Mouse (Mus musculus) cortical plate, adult 2 months (tissue): ENCODE measurements around the gene Zcchc2.

Experiments used
- CTCF ChIP-seq: fragments of 200-500 bp; IDR thresholded peaks from 2 replicates; pipeline ENCODE4 v1.5.1; 2011; ENCODE audit warnings: mild to moderate bottlenecking, control low read depth, low read length; ENCODE audit not compliant: insufficient read depth; ENCODE audit errors: extremely low read depth
- POLR2A ChIP-seq: fragments of 200-500 bp; IDR thresholded peaks from 2 replicates; pipeline ENCODE4 v1.6.1; 2011; ENCODE audit warnings: mild to moderate bottlenecking, low read length, control low read depth; ENCODE audit not compliant: insufficient read depth; ENCODE audit errors: extremely low read depth

DNA sequence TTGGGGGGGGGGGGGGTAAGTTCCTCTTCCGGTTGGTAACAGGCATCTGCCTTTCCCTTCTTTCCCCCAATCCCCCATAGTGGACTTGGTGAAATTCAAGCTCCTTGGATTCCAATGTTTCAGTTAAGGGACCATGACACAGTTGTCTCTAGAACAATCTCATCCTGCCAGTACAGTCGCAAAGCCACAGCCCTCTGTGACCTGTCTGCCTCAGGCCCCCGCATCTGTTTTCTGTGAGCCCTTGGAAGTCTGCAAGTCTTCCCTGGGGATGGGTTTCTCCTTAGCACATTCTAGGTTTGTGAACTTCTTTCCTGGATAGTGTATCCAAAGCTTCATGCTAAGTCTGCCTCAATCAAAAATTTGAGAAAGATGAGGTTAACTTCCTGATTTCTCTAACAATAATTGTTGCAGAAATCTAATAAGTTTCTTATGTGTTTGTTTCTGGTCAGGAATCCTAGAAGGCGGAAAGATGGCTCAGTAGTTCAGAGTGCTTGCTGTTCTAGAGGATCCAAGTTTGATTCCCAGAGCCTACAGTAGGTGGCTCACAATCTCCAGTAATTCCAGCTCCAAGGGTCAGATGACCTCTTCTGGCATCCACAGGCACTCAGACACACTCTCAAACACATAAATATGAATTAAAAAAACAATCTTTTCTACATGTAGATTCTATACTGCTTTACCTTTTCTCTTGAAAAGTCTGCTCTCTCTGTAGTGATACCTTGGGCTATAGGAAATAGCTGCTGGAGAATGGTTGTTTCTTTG, 69.5 kb downstream of the Zcchc2 start:
- TF ChIP-seq POLR2A = no peak
- TF ChIP-seq CTCF = no peak
